Mouse (Mus musculus) cerebellum, adult 18-20 months (tissue): Measurements from ENCODE around the gene Mpped1.
A peak's percentile ranks its signal among the peaks of the same experiment; 100 is the strongest.

Experiments used
- DNase-seq, 2 experiments: peaks; one replicate each; pipeline ENCODE4 v3.0.0; 2021

The Mpped1 gene

GRCm38 (mm10) chr15:83779387-83779786 is at the start of gene Mpped1:
Gene Mpped1 (plus strand): TSS chr15:83779467.
- DNase-seq = no peak

- DNase-seq = no peak
These were observed 38.4 kb upstream of the Mpped1 start for GRCm38 (mm10) chr15:83740676-83741422.

- no peak for DNase-seq
These were observed 37.2 kb upstream of the Mpped1 start for GRCm38 (mm10) chr15:83742018-83742417.

- no peak for DNase-seq
These were observed 33.0 kb upstream of the Mpped1 start for GRCm38 (mm10) chr15:83746311-83746710.

- DNase-seq = no peak
These were observed 30.3 kb upstream of the Mpped1 start for GRCm38 (mm10) chr15:83748986-83749385.

- DNase-seq = no peak
These were observed 29.8 kb upstream of the Mpped1 start for GRCm38 (mm10) chr15:83749436-83749835.

GRCm38 (mm10) chr15:83756742-83757141 is 22.5 kb upstream of the Mpped1 start:
- peak in 1 of 2 experiments; percentile 16 for DNase-seq

GRCm38 (mm10) chr15:83758958-83759357 is 20.3 kb upstream of the Mpped1 start:
- no peak for DNase-seq

- peak; percentile 27 to 50 for DNase-seq
These were observed 18.6 kb upstream of the Mpped1 start for GRCm38 (mm10) chr15:83760683-83761082.

- DNase-seq = no peak
These were observed 17.8 kb upstream of the Mpped1 start for GRCm38 (mm10) chr15:83761512-83761911.

- no peak for DNase-seq
These were observed 13.8 kb upstream of the Mpped1 start for GRCm38 (mm10) chr15:83765388-83766029.

GRCm38 (mm10) chr15:83771346-83772053 is 7.8 kb upstream of the Mpped1 start:
- peak; percentile 47 to 61 for DNase-seq

- peak in 1 of 2 experiments; percentile 12 for DNase-seq
These were observed 6.8 kb upstream of the Mpped1 start for GRCm38 (mm10) chr15:83772460-83772859.

GRCm38 (mm10) chr15:83772953-83773352 is 6.3 kb upstream of the Mpped1 start:
- DNase-seq = no peak

- no peak for DNase-seq
These were observed 4.3 kb upstream of the Mpped1 start for GRCm38 (mm10) chr15:83774922-83775321.

- DNase-seq = no peak
These were observed 2.8 kb upstream of the Mpped1 start for GRCm38 (mm10) chr15:83776265-83777000.

GRCm38 (mm10) chr15:83777476-83777875 is 1.8 kb upstream of the Mpped1 start:
- no peak for DNase-seq

GRCm38 (mm10) chr15:83779855-83780740 is 831 bp downstream of the Mpped1 start:
- no peak for DNase-seq

- DNase-seq = no peak
These were observed 2.0 kb downstream of the Mpped1 start for GRCm38 (mm10) chr15:83781304-83781703.

- no peak for DNase-seq
These were observed 3.0 kb downstream of the Mpped1 start for GRCm38 (mm10) chr15:83782284-83782683.

GRCm38 (mm10) chr15:83784772-83785171 is 5.5 kb downstream of the Mpped1 start:
- no peak for DNase-seq

- peak in 1 of 2 experiments; percentile 12 for DNase-seq
These were observed 9.8 kb downstream of the Mpped1 start for GRCm38 (mm10) chr15:83789046-83789445.
